Mouse (Mus musculus): ENCODE measurements around the gene Gatd1.

Gene Gatd1

GRCm38 (mm10) chr7:141442199-141442598, 28.3 kb upstream of the Gatd1 start:
- no peak for DNase-seq (ENCODE audit: extremely low spot score, low read depth, low spot score)

- no peak for DNase-seq (ENCODE audit: extremely low spot score, low read depth, low spot score)
Measured at GRCm38 (mm10) chr7:141441460-141441859, 27.5 kb upstream of the Gatd1 start.

GRCm38 (mm10) chr7:141440613-141441012, 26.7 kb upstream of the Gatd1 start:
- no peak for DNase-seq (ENCODE audit: extremely low spot score, low read depth, low spot score)

GRCm38 (mm10) chr7:141439811-141440210, 25.9 kb upstream of the Gatd1 start:
- DNase-seq (ENCODE audit: extremely low spot score, low read depth, low spot score): no peak

- DNase-seq (ENCODE audit: extremely low spot score, low read depth, low spot score): no peak
Measured at GRCm38 (mm10) chr7:141439140-141439679, 25.3 kb upstream of the Gatd1 start.

GRCm38 (mm10) chr7:141438201-141438968, 24.4 kb upstream of the Gatd1 start:
- no peak for DNase-seq (ENCODE audit: extremely low spot score, low read depth, low spot score)

- no peak for DNase-seq (ENCODE audit: extremely low spot score, low read depth, low spot score)
Measured at GRCm38 (mm10) chr7:141437178-141438120, 23.5 kb upstream of the Gatd1 start, which contains the start of gene Slc25a22. Slc25a22 (minus strand) TSS chr7:141437892.

- no peak for DNase-seq (ENCODE audit: extremely low spot score, low read depth, low spot score)
Measured at GRCm38 (mm10) chr7:141436523-141436892, 22.6 kb upstream of the Gatd1 start.

- no peak for DNase-seq (ENCODE audit: extremely low spot score, low read depth, low spot score)
Measured at GRCm38 (mm10) chr7:141435856-141436522, 22.1 kb upstream of the Gatd1 start.

GRCm38 (mm10) chr7:141435129-141435855, 21.4 kb upstream of the Gatd1 start:
- DNase-seq (ENCODE audit: extremely low spot score, low read depth, low spot score): no peak

GRCm38 (mm10) chr7:141434464-141434863, 20.5 kb upstream of the Gatd1 start:
- DNase-seq (ENCODE audit: extremely low spot score, low read depth, low spot score): no peak

GRCm38 (mm10) chr7:141433517-141434400, 19.8 kb upstream of the Gatd1 start:
- no peak for DNase-seq (ENCODE audit: extremely low spot score, low read depth, low spot score)

- no peak for DNase-seq (ENCODE audit: extremely low spot score, low read depth, low spot score)
Measured at GRCm38 (mm10) chr7:141432741-141433516, 19.0 kb upstream of the Gatd1 start.

- no peak for DNase-seq (ENCODE audit: extremely low spot score, low read depth, low spot score)
Measured at GRCm38 (mm10) chr7:141432186-141432611, 18.3 kb upstream of the Gatd1 start.

GRCm38 (mm10) chr7:141431434-141432185, 17.7 kb upstream of the Gatd1 start:
- no peak for DNase-seq (ENCODE audit: extremely low spot score, low read depth, low spot score)

- DNase-seq (ENCODE audit: extremely low spot score, low read depth, low spot score): no peak
Measured at GRCm38 (mm10) chr7:141430585-141431240, 16.8 kb upstream of the Gatd1 start.

GRCm38 (mm10) chr7:141429840-141430584, 16.1 kb upstream of the Gatd1 start:
- no peak for DNase-seq (ENCODE audit: extremely low spot score, low read depth, low spot score)
